Mouse (Mus musculus): ENCODE measurements at regions not wholly inside any gene's neighbourhood (a gene's known extent, or its start where the extent isn't known, plus 50 kb on each side); places are given as distances from the start of the nearest gene placed in this dataset.

GRCm38 (mm10) chr11:92134891-92135590, 557.7 kb upstream of the Kif2b start:
- TF ChIP-seq CTCF (IDR thresholded peaks at IDR 0.05) (no peak), EP300 (IDR thresholded peaks at IDR 0.05) (no peak)
